Mouse (Mus musculus): ENCODE results near the gene Pygl. TPM values are rescaled to one million over a fixed set of nuclear protein-coding genes. Genes with fewer than 3 reads are reported as not detected.

The Pygl gene
- total RNA-seq (2021) = 1 to 10 TPM; 2.2 to 3.1 TPM

DNA sequence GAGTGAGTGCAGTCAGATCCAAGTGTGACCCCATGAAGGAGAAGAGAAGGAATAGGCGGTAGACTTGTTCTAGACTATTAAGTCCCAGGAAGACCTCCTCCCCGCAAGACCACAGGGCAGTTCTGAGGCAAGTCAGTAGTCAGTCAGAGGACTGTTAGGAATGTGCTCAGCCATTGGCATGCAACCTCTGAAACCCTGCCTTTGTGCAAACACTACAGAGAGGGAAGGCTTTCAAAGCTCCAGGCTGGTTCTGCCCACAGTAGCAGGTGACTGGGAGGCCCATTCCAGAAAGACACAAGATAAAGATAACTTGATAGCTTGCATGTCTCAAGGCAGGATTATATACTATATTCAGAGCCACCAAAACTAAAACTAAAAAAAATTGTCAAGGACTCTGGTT lies at the start of gene Pygl:
Gene Pygl (minus strand): TSS at position 195 of the 400 bp plus-strand sequence.
- no peak for DNase-seq (ENCODE audit: low spot score in 2 of 2)
- intact Hi-C loops (cut with DNase I) = loop anchor here (5.0 to 10.0 kb wide), 2 partner anchors 116 to 684 kb away; partner anchors contain the start of gene Trim9

DNA sequence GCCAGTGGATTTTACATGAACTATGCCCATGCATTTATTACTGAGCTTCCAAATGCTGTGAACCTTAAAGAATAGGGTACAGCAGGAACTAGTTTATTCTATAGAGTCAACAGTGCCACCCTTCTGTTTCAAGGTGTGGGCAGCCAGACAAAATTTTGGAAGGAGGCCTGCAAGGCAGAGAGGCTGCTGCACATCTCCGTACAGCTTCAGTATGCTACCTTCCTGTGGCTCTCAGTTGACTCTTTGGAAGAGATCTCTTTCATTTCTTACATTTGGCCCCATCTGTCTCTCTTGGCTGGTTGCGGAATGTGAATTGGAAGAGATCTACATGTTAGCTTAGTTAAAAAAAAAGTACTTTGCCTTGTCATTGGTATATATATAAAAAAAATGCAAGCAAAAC lies 49.6 kb upstream of the Pygl start:
- peak in 1 of 2 experiments; percentile 43 for DNase-seq (ENCODE audit: low spot score in 2 of 2)
- intact Hi-C loops (cut with DNase I) = loop anchor here (5.0 kb wide), 1 partner anchor 66 kb away; the partner anchor contains the start of gene Trim9

DNA sequence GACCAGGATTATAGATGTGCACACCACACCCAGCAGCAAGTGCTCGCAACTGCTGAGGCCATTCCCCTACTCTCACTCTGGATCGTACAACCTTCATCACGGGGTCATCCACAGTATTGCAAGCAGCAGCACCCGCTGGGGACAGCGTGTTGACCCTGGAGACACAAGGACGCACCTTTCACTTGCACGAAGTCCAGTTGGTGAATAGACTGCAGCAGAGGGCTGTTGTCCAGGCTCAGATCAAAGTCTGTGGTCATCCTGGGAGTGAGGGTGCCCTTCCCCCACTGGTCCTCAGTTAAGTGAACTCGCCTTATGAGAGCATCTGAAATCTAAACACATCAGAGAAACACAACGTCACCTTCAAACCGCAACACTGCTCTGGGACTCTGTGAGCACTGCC lies 49.1 kb upstream of the Pygl start:
- DNase-seq (ENCODE audit: low spot score in 2 of 2) = no peak
- intact Hi-C loops (cut with DNase I) = loop anchor here (5.0 kb wide), 1 partner anchor 67 kb away; the partner anchor contains the start of gene Trim9

DNA sequence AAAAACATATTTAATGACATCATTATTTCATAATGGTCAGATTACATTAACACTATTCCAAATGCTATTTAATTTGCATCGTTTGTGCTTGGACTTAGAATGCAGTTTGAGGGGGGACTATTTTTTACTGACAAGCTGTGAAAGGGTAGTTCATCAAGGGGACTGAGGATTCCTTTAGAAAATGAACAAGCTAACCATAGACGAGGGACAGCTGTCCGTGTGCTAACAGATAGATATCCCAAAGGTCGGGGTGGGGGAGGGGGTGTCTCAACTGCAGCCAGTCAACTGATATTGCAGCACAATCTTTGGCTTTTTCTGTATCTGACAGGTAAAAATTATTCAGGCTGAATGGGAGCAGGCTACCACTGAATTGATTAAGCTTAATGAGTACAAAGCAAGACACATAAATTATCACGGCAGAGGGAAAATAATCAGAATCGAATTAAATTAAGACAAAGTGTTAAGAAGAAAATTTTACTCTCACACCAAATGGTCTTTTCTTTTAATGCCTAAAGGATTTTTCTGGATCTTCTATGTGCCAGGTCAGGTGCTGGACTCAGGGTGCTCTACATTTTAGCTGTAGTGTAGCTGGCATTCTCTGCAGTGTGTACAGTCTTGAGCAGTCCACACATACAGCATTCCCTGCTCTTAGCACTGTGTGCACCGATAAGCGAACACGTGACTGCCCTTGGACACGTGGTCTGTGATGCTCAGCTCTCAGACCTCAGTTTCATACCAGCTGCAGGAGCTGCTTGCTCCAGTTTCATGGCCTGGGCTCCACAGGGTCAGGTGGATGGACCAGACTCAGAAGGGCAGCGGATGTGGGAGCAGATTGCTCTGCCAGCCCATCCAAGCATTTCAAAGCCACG lies 46.0 kb upstream of the Pygl start:
- intact Hi-C loops (cut with DNase I) = no loop called here
- DNase-seq (ENCODE audit: low spot score in 2 of 2) = no peak

DNA sequence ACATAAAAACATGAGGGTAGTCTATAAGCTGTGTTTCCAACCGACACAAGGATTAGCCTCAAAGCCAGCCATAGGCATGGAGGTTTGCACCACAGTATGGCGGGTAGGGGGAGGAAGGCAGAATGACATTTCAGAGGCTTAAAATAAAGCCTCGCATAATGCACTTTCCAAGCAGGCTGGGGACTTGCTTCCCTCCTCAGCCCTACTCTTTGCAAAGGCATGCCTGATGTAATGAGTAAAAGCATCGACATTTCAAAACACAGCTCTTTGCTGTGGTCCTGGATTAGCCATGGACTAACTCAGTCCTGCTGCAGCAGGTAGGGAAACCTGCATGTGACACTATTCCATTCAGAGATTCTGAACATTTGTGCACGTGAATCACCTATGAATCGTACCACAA lies 38.4 kb upstream of the Pygl start:
- peak in 1 of 2 experiments; percentile 74 for DNase-seq (ENCODE audit: low spot score in 2 of 2)
- intact Hi-C loops (cut with DNase I) = no loop called here

DNA sequence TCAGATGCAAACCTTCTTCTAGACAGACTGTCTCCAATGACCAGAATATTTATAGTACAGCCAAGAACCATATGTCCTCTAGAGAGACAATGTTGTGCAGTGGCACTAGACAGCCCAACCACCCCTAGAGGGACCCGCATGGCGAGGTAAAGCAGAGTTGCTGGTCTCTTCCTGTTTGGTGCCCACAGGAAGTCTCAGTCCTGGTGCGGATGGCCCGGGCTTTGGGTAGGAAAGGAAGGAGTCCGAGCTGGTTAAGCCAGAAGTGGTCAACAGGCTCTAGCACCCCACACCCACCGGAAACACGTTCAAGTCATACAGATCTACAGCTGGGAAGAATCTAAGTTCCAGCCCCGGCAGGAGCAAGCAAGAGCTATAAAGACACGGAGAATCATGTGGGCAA lies 36.0 kb upstream of the Pygl start:
- intact Hi-C loops (cut with DNase I) = no loop called here
- no peak for DNase-seq (ENCODE audit: low spot score in 2 of 2)

DNA sequence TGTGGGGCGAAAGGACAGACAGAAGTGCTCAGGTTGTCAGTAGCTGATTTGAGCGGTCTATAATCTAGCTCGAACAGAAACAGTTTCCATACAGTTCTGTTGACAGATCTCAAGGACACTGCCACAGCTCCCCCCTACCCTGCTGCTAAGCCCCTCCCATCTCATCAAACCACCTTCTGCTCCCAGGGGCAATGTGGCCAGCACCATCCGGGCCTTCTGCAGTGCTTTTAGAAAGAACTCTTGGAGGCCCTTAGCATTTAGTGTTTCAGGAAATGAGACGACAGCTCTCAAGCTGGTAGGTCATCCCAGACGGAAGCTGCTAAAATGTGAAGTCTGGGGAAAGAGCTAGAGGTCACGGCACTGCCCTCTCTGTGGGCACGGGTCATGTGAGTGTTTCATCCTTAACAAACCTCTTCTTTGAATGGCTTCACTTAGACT lies 35.2 kb upstream of the Pygl start:
- intact Hi-C loops (cut with DNase I) = no loop called here
- no peak for DNase-seq (ENCODE audit: low spot score in 2 of 2)

DNA sequence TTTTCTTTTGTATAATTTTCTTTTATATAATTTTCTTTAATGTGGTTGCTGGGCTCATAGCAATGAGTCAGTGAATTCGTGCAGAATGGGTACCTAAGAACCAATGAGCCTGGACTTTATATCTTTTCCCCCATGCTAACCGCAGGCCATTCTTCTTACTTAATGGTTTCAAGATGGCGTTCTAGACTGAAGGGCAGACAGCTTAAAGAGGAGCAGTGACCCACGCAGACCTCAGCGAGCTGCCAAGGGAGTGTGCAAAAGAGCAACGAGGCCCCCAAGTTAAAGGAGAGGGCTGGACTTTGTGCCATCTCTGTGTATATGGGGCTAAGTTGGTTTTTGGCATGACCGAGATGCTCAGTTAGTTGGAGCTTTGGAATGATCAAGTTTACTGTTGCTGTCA lies 32.4 kb upstream of the Pygl start:
- intact Hi-C loops (cut with DNase I) = no loop called here
- DNase-seq (ENCODE audit: low spot score in 2 of 2) = no peak

DNA sequence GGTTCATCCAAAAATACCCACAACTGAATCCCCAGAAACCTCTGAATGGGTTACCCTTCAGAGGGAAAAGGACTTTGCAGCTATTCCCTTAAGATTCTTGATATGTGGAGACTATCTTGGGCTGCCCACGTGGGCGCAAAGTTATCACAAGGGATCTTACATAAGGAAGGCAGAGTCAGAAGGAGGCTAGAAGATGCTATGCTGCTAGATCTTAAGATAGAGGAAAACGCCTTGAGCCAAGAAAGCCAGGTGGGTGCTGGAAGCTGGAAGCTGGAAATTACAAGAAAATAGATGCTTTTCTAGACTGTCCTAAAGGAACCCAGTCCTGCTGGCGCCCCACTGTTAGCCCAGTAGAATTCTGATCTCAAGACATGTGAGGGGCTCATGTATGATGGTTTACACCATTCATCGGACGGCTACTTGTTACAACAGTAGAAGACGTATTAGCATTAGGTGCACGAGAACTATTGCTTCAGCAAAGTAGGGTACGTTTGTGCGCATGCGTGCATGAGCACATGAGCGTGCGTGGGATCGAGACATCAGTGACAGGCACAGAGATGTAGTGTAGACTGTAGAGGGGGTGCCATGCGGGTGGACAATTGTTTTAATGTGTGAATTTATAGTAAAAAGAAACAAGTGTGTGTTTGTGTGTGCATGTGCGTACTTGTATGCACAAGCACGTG lies 31.1 kb upstream of the Pygl start:
- peak; percentile 59 to 96 for DNase-seq (ENCODE audit: low spot score in 2 of 2)

DNA sequence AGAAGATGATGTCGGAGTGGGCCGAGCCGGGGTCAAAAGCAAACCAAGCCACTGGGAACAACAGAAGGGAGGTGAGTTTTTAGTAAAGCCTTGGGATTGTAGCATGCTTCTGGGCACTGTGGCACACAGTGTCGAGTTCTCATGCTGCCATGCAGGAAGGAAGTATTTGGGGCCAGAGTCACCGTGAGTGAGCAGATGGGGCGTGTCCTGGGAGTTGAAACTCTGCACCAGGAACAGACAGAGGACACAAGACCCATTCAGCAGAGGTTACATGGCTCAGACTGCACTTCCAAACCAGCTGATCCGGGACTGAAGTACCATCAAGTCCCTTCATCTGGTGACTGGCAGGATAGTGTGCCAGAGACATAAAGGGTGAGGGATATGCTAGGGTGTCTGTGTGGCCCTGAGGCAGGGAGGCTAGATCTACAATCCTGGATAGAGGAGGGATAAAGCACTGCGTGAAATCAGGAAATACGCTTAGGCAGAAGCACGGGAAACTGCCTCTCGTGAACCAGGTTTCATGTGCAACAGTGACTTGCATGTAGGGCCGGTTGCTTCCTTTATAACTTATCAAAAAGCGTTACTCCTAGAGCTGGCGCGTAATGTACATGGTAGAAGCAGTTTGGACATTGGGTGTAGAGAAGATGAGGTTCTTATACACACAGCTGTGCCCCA lies 20.1 kb upstream of the Pygl start:
- intact Hi-C loops (cut with DNase I) = no loop called here
- DNase-seq (ENCODE audit: low spot score in 2 of 2) = no peak

More for the DNA sequence above, 31.1 kb upstream of the Pygl start:
- intact Hi-C loops (cut with DNase I) = loop anchor here (1.0 kb wide), 1 partner anchor 142 kb away; no protein-coding TSS in a partner anchor

DNA sequence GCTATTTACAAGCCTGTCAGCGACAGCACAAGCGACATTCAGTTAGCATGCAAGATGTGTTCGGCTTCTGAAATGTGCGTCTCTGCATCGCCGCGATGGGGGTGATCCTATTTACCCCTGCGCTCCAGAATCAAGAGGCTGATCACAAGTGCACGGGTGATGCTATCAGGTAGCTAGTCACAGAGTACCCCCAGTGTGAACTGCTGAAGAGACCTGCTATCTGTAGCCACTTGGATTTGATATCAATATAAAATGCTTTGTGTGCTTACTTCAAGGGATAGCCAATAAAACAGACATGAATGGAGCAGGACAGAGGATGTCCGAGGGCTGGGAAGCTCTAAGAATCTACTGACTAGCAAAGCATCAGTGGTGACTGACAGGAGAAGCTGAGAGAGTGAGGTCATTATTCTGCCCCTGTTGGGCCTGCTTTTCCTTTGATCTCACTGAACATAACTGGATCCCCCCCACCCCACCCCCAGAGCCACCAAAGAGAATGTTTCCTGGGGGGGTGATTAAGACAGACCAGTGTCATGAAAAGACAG lies 18.4 kb upstream of the Pygl start:
- DNase-seq (ENCODE audit: low spot score in 2 of 2) = no peak
- intact Hi-C loops (cut with DNase I) = no loop called here

DNA sequence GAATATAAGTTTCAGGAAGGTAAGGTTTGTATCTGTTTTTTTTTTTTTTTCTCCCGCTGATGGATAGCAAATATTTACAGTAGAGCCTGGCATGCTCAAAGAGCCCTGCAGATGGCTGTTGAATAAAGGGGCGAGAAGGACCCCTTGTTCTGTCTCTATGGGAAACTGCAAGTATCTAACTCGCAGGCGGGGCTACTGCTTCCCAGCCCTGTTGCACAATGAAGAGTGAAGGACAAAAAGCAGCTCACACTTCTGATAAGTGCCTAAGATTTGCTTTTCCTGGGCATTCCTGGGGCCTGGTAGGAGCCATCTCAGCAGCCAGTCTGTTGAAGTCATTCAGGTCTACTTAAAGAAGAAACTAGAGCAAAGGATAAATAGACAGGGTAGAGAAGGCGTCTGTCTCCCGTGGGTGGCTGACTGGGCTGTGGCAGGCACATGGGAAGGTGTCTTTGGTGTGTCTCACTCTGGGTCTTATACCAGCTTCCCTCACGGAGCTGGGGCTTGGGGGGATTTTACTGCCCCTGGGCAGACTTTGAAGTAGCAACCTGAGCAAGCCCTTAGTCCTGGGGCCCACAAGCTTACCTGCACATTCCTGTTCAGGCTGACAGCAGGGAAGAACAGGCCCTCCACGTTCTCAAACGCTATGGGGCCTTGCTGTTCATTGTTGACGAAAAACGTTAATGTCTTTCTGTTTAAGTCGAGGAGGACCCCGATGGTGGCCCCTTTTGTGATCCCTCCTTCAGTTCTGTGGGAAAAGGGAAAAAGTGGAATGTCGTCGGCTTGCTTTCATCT lies 16.6 kb upstream of the Pygl start:
- intact Hi-C loops (cut with DNase I) = no loop called here
- peak in 1 of 2 experiments; percentile 65 for DNase-seq (ENCODE audit: low spot score in 2 of 2)

DNA sequence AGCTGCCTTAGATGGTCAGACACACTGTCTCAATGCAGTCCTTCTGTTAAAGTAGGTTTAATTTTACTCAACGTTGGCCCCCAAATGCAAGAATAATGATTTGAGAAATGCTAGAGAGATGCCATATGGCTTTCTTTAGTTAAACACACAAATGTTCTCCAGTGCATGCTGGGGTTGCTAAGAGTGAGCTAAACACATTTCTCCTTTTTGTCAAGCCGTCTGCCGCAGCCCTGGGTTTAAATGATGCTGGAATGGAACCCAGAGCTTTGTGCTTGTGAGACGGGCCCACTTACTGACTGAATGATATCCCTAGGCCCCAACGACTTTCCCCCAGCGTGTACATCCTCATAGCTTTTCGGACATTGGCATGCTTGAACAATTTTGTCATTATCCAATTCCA lies 11.3 kb upstream of the Pygl start:
- DNase-seq (ENCODE audit: low spot score in 2 of 2) = peak in 1 of 2 experiments; percentile 83
- intact Hi-C loops (cut with DNase I) = no loop called here

DNA sequence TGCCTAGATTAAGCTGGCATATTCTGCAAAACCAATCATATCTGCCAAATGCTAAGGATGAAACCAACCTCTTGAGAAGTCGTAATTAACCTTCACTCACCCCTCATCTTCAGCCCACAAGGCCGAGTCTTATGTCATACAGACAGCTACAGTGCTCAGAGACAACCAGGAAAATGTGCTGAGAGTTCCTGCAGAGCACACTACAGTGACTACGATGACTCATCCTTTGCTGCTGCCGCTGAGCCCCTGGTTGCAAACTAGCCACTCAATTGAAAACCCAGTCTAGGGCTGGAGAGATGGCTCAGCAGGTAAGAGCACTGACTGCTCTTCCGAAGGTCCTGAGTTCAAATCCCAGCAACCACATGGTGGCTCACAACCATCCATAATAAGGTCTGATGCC lies 8.5 kb upstream of the Pygl start:
- intact Hi-C loops (cut with DNase I) = loop anchor here (5.0 to 10.0 kb wide), 2 partner anchors 127 to 675 kb away; partner anchors contain the start of gene Nin
- no peak for DNase-seq (ENCODE audit: low spot score in 2 of 2)

DNA sequence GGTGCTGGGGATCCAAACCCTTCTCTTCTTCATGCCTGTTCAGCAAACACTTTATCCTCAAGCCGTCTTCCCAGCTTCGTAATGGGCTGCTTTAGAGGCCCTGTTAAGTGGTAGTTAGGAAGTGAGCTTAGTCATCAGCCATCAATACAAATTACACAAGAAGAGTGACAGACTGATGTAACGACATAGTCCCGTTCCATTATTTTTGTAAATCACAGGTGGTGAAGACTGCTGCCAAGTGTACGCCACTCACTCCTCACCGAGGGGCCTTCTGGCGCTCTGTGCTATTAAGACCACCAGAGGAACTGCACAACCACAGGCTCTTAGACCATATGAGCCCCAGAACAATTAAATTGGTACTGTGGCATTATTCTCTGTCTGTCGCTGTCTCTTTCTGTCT lies 7.3 kb upstream of the Pygl start:
- no peak for DNase-seq (ENCODE audit: low spot score in 2 of 2)
- intact Hi-C loops (cut with DNase I) = loop anchor here (5.0 to 10.0 kb wide), 2 partner anchors 126 to 676 kb away; partner anchors contain the start of gene Nin

DNA sequence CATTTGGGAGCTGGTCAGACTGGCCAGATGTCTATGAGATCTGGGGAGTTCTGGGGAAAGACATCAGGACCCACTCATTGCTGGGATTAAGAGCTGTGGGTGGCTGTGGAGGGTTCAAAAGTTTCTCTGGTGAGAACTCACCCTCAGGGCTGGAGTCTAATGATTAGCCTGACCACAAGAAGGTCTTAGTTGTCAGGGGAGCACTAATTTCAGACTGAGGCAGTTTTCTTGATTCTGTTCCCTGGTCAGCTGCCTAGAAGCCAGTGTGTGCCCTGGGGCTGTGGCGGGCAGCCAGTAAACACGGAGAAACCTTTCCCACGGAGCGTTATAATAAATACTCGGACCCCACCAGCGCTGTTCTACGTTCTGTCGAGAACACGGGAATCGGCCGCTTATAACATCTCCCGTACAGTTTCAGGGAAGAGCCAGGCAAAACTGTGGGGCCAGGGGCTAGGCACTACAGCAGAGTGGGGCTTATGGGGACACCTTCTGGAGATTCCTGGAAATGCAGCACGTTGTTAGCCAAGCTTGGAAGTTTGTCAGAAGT lies 3.7 kb upstream of the Pygl start:
- intact Hi-C loops (cut with DNase I) = loop anchor here (1.0 to 10.0 kb wide), 4 partner anchors 112 to 680 kb away; partner anchors contain the start of genes Nin and Trim9
- DNase-seq (ENCODE audit: low spot score in 2 of 2) = peak; percentile 67 to 70

DNA sequence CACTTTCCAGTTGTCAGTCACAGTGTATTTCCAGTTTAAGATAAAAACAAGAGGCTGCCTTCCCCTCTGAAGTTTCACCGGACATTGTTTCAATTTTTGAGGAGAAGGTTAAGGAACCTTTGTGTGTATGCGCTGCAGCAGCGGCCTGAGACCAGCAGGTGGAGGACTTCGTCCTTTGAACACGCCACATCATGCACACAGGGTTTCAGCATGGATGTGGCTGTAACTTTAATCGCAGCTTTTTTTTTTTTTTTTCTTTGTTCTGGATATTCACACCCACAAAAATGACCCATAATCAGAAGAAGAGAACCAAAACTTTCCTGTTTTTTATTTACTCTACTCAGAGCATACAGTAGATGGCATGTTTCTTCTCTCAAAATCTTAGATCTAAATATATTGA lies 3.1 kb upstream of the Pygl start:
- intact Hi-C loops (cut with DNase I) = loop anchor here (1.0 to 10.0 kb wide), 3 partner anchors 113 to 680 kb away; partner anchors contain the start of gene Trim9
- DNase-seq (ENCODE audit: low spot score in 2 of 2) = peak in 1 of 2 experiments; percentile 54

DNA sequence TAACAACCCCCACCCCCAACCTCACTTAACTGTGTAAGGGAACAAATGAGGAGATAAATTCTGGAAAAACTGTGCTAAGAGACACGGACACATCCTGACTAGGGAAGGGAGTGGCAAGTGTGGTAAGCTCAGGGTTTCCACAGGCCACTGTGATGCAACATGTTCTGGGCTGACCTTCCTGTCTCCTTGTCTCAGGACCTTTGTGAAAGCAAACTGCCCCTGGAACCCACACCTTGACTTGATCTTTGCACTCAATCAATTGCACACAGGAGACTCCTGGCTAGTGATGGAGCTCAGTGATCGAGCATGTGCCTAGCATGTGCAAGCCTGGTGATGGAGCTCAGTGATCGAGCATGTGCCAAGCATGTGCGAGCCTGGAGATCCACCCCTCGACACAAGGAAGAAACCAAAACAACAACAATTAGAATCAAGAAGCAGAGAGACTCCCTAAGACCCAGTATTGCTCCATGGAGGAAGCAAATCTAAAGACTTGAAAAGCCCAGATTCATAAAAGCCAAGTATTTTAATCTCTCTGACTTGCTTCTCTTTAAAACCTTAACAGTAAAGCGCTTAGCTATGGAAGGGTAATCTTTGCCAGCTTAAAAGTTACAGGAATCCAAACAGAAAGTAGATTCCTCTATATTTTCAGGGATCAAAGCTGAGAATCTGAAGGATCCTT lies 2.5 kb upstream of the Pygl start:
- intact Hi-C loops (cut with DNase I) = loop anchor here (1.0 to 10.0 kb wide), 3 partner anchors 114 to 681 kb away; partner anchors contain the start of gene Trim9
- DNase-seq (ENCODE audit: low spot score in 2 of 2) = no peak

All from left cerebral cortex, postnatal 25 days (tissue).